Mouse (Mus musculus) myocyte (in vitro differentiated cells): Measurements from ENCODE around the gene Ddah1.

Experiments used
- E2F4 ChIP-seq: IDR thresholded peaks from one replicate; pipeline ENCODE4 v1.6.1; 2011; ENCODE audit warnings: mild to moderate bottlenecking, control low read depth, moderate library complexity; ENCODE audit not compliant: insufficient read depth
- MYOD1 ChIP-seq, 3 experiments: IDR thresholded peaks; one replicate each; pipeline ENCODE4 v1.6.1; 2011; ENCODE audit warnings: control low read depth in 2 of 3, low read depth in 2 of 3, mild to moderate bottlenecking in 2 of 3, moderate library complexity in 1 of 3; ENCODE audit not compliant: insufficient read length in 2 of 3, control insufficient read depth in 1 of 3
- POLR2A ChIP-seq: IDR thresholded peaks from one replicate; pipeline ENCODE4 v1.6.1; 2011; ENCODE audit warnings: low read depth, mild to moderate bottlenecking, control low read depth, moderate library complexity; ENCODE audit not compliant: insufficient read length

GRCm38 (mm10) chr3:145844891-145845290 is 86.4 kb downstream of the Ddah1 start:
- no peak for TF ChIP-seq E2F4
- no peak for TF ChIP-seq POLR2A
- no peak for TF ChIP-seq MYOD1 (IDR thresholded peaks at IDR 0.05; ENCODE audit: control insufficient read depth in 1 of 3, insufficient read length in 2 of 3, low read depth in 2 of 3)
